Mouse (Mus musculus): ENCODE data around the gene Lgsn.

GRCm38 (mm10) chr1:31175401-31175800 is 800 bp upstream of the Lgsn start:
- TF ChIP-seq POLR2A (IDR thresholded peaks at IDR 0.05; ENCODE audit: borderline replicate concordance, insufficient read depth, low read length) (no peak), CTCF (IDR thresholded peaks at IDR 0.05; ENCODE audit: borderline replicate concordance, insufficient read depth, low read depth, low read length) (no peak)
